Mouse (Mus musculus) CH12.LX (cell line): ENCODE results near the gene Tasp1. TPM values are rescaled to one million over a fixed set of nuclear protein-coding genes. Genes with fewer than 3 reads are reported as not detected.
"Not testable (repeated sequence)": the region's sequence is repeated elsewhere in the genome, so short reads cannot be mapped to it uniquely, and the experiment has no call there.

Source experiments
- DNase-seq: peaks from one replicate; pipeline ENCODE4 v3.0.0-alpha.2; 2013; ENCODE audit errors: extremely low read depth
- H3K27ac ChIP-seq: 2 replicates; pipeline ENCODE4 v1.5.1; 2012; ENCODE audit warnings: low read depth, mild to moderate bottlenecking, control low read depth, moderate library complexity; ENCODE audit not compliant: insufficient read depth
- H3K27me3 ChIP-seq: replicated peaks from 2 replicates; pipeline ENCODE3; 2012; ENCODE audit warnings: inconsistent platforms
- H3K36me3 ChIP-seq, 2 experiments: replicated peaks in 1 of 2; 2 replicates each; pipeline versions ENCODE3 to v1.6.1; 2012; ENCODE audit warnings: inconsistent platforms in 1 of 2, low read length in 1 of 2, mild to moderate bottlenecking in 1 of 2, mixed read lengths in 1 of 2, moderate library complexity in 1 of 2; ENCODE audit not compliant: control insufficient read depth in 1 of 2, insufficient read depth in 1 of 2
- H3K4me1 ChIP-seq, 2 experiments: 2 replicates each; pipeline ENCODE4 v1.6.1; 2012; ENCODE audit warnings: inconsistent platforms in 1 of 2, moderate library complexity in 1 of 2; ENCODE audit not compliant: insufficient read depth in 2 of 2, control insufficient read depth in 1 of 2
- H3K4me2 ChIP-seq: 2 replicates; pipeline ENCODE4 v1.6.1; 2012; ENCODE audit warnings: low read depth, mild to moderate bottlenecking, control low read depth; ENCODE audit not compliant: poor library complexity, insufficient read depth, severe bottlenecking
- H3K4me3 ChIP-seq, 3 experiments: fragments of 150-350 bp in 1 of 3; sonication (generic) in 1 of 3; replicated peaks in 1 of 3; 2 replicates each; pipeline versions ENCODE3 to v1.5.1; 2011 to 2012; ENCODE audit warnings: low read depth in 2 of 3, low read length in 2 of 3, mild to moderate bottlenecking in 2 of 3, moderate library complexity in 2 of 3, control low read depth in 1 of 3, improper control_type of control experiment in 1 of 3, inconsistent platforms in 1 of 3, mixed read lengths in 1 of 3; ENCODE audit not compliant: poor library complexity in 1 of 3
- H3K79me2 ChIP-seq: replicated peaks from 2 replicates; pipeline ENCODE4 v1.6.1; 2012; ENCODE audit warnings: mild to moderate bottlenecking, moderate library complexity; ENCODE audit not compliant: control insufficient read depth, poor library complexity, insufficient read depth, severe bottlenecking; ENCODE audit errors: extremely low read depth
- H3K9ac ChIP-seq: 2 replicates; pipeline ENCODE4 v1.6.1; 2012; ENCODE audit warnings: low read depth, mild to moderate bottlenecking, control low read depth, moderate library complexity; ENCODE audit not compliant: insufficient read depth
- H3K9me3 ChIP-seq: replicated peaks from 2 replicates; pipeline ENCODE3; 2012; ENCODE audit warnings: low read length, inconsistent platforms, mixed read lengths
- CHD1 ChIP-seq: IDR thresholded peaks from 2 replicates; pipeline ENCODE4 v1.6.1; 2012; ENCODE audit warnings: low read depth, low read length, improper control_type of control experiment, inconsistent platforms
- CHD2 ChIP-seq: IDR thresholded peaks from 2 replicates; pipeline ENCODE4 v1.6.1; 2011; ENCODE audit warnings: low read length, improper control_type of control experiment
- NELFE ChIP-seq: IDR thresholded peaks from 2 replicates; pipeline ENCODE4 v1.6.1; 2011; ENCODE audit warnings: low read depth, low read length, improper control_type of control experiment
- RCOR1 ChIP-seq: conservative IDR thresholded peaks from 2 replicates; pipeline ENCODE4 v1.6.1; 2012; ENCODE audit warnings: low read depth, mild to moderate bottlenecking, inconsistent platforms, low read length, improper control_type of control experiment
- SIN3A ChIP-seq: IDR thresholded peaks from 2 replicates; pipeline ENCODE4 v1.6.1; 2012; ENCODE audit warnings: low read length, improper control_type of control experiment, inconsistent platforms
- dilution Hi-C: fragments of 300-500 bp; cut with MboI; formaldehyde crosslinking; loops from 2 replicates; pipeline ENCODE4 v1.14.3; 2020; ENCODE audit warnings: low sequenced_read_pairs; ENCODE audit not compliant: extremely low pct_unique_long_range_greater_than_20kb, extremely low pct_ligation_motif_present
- in situ Hi-C: fragments of 300-500 bp; cut with MboI; formaldehyde crosslinking; loops from 3 replicates; pipeline ENCODE4 v1.14.3; 2019; ENCODE audit warnings: low sequenced_read_pairs, low pct_ligation_motif_present, low pct_unique_long_range_greater_than_20kb, mixed read lengths
- polyA plus RNA-seq: library from polyadenylated mRNA; unstranded; fragments of >175 nt; gene quantifications from 2 replicates; pipeline ENCODE4 v1.2.1, GENCODE M21; 2012; ENCODE audit warnings: low read depth; ENCODE audit not compliant: insufficient read length
- total RNA-seq, 2 experiments: library from RNA; depleted of rRNA; stranded (reverse); fragments of 300-350 nt in 1 of 2; fragments of >200 nt in 1 of 2; gene quantifications; 2 replicates each; pipeline ENCODE4 v1.2.3; 2012 to 2014

Gene Tasp1
- total and polyA plus RNA-seq, 3 experiments, result 28.8 to 64.5 (median 28.9) TPM

GRCm38 (mm10) chr2:139873762-139874161, 192.8 kb downstream of the Tasp1 start:
- H3K4me2 ChIP-seq, result no peak overlapping the region
- H3K9me3 ChIP-seq, result no peaks in the 10 kb centered on the region
- in situ Hi-C loops, result no loop called here
- no peaks in the 10 kb centered on the region for H3K27me3 ChIP-seq
- dilution Hi-C loops, result no loop called here
- H3K9ac ChIP-seq, result no peak overlapping the region
- no peak for DNase-seq
- H3K4me1 ChIP-seq, result no peaks in the 10 kb centered on the region
- H3K27ac ChIP-seq, result no peak overlapping the region
- peaks cover 0 to 9% of the 10 kb centered on the region in 2 experiments for H3K36me3 ChIP-seq
- TF ChIP-seq RCOR1 (no peak), NELFE (no peak)
- H3K4me3 ChIP-seq, result no peak overlapping the region
- H3K79me2 ChIP-seq, result no peaks in the 10 kb centered on the region

GRCm38 (mm10) chr2:139869071-139869470, 197.5 kb downstream of the Tasp1 start:
- H3K4me2 ChIP-seq, dilution Hi-C loops, H3K27ac ChIP-seq, H3K27me3 ChIP-seq, H3K4me1 ChIP-seq, DNase-seq, H3K4me3 ChIP-seq, in situ Hi-C loops, H3K36me3 ChIP-seq, H3K9me3 ChIP-seq, H3K79me2 ChIP-seq, H3K9ac ChIP-seq: not testable (repeated sequence)

GRCm38 (mm10) chr2:139863396-139863795, 203.2 kb downstream of the Tasp1 start:
- H3K9me3 ChIP-seq, H3K27me3 ChIP-seq, H3K36me3 ChIP-seq, H3K27ac ChIP-seq, dilution Hi-C loops, H3K4me2 ChIP-seq, in situ Hi-C loops, DNase-seq, H3K9ac ChIP-seq, H3K4me1 ChIP-seq, H3K79me2 ChIP-seq, H3K4me3 ChIP-seq: not testable (repeated sequence)

- no peak for DNase-seq
- no peak overlapping the region for H3K27ac ChIP-seq
- H3K9ac ChIP-seq, result no peak overlapping the region
- in situ Hi-C loops, result no loop called here
- no peak overlapping the region for H3K4me3 ChIP-seq
- no peaks in the 10 kb centered on the region for H3K27me3 ChIP-seq
- H3K9me3 ChIP-seq, result no peaks in the 10 kb centered on the region
- no peaks in the 10 kb centered on the region for H3K4me1 ChIP-seq
- peaks cover 9 to 24% of the 10 kb centered on the region in 2 experiments for H3K36me3 ChIP-seq
- no peak overlapping the region for H3K4me2 ChIP-seq
- dilution Hi-C loops, result no loop called here
- TF ChIP-seq SIN3A (no peak), RCOR1 (no peak), CHD1 (no peak), CHD2 (no peak)
- TF ChIP-seq, all 38 proteins: peak for 0
- H3K79me2 ChIP-seq, result no peaks in the 10 kb centered on the region
Observed at GRCm38 (mm10) chr2:139860133-139860494, 206.5 kb downstream of the Tasp1 start.
